Mouse (Mus musculus): Measurements from ENCODE around the gene Sh3bgr. TPM values are rescaled to one million over a fixed set of nuclear protein-coding genes. Genes with fewer than 3 reads are reported as not detected.
A peak's percentile ranks its signal among the peaks of the same experiment; 100 is the strongest.

The Sh3bgr gene
- polyA plus RNA-seq, 1 experiment from 2014 or later: 1.4 TPM

GRCm38 (mm10) chr16:96228438-96228837 lies 28.2 kb downstream of the Sh3bgr start:
- Histone ChIP-seq H3K4me3 (ENCODE audit: low read depth, low read length) (no peak overlapping the region), H3K9me3 (ENCODE audit: control insufficient read depth, low read length) (no peaks in the 10 kb centered on the region), H3K9ac (replicated peaks; ENCODE audit: low read depth, low read length) (no peak overlapping the region), H3K4me1 (ENCODE audit: control insufficient read depth, insufficient read depth, low read length) (no peaks in the 10 kb centered on the region), H3K27me3 (ENCODE audit: control insufficient read depth, insufficient read depth, low read length) (no peaks in the 10 kb centered on the region), H3K4me2 (ENCODE audit: low read depth, low read length) (no peak overlapping the region), H3K27ac (ENCODE audit: low read depth, low read length) (no peak overlapping the region), H3K36me3 (ENCODE audit: control insufficient read depth, insufficient read depth, low read length) (no peaks in the 10 kb centered on the region)
- WGBS: 78% methylated on average over 13 of the region's 13 CpGs
- ATAC-seq (ENCODE audit: low read depth): no peak

- Histone ChIP-seq H3K27me3 (ENCODE audit: control insufficient read depth, insufficient read depth, low read length) (no peaks in the 10 kb centered on the region), H3K9ac (replicated peaks; ENCODE audit: low read depth, low read length) (no peak overlapping the region), H3K4me1 (ENCODE audit: control insufficient read depth, insufficient read depth, low read length) (no peaks in the 10 kb centered on the region), H3K27ac (ENCODE audit: low read depth, low read length) (no peak overlapping the region), H3K9me3 (ENCODE audit: control insufficient read depth, low read length) (no peaks in the 10 kb centered on the region), H3K4me2 (ENCODE audit: low read depth, low read length) (no peak overlapping the region), H3K36me3 (ENCODE audit: control insufficient read depth, insufficient read depth, low read length) (no peaks in the 10 kb centered on the region), H3K4me3 (ENCODE audit: low read depth, low read length) (no peak overlapping the region)
- 56% methylated on average over 8 of the region's 8 CpGs for WGBS
- no peak for ATAC-seq (ENCODE audit: low read depth)
These were observed 28.9 kb downstream of the Sh3bgr start for GRCm38 (mm10) chr16:96229044-96229555.

- Histone ChIP-seq H3K4me2 (ENCODE audit: low read depth, low read length) (no peak overlapping the region), H3K9me3 (ENCODE audit: control insufficient read depth, low read length) (no peaks in the 10 kb centered on the region), H3K4me1 (ENCODE audit: control insufficient read depth, insufficient read depth, low read length) (0 out of 2 replicates have a peak, but pooled peaks cover under 1% of the 10 kb centered on the region), H3K9ac (replicated peaks; ENCODE audit: low read depth, low read length) (no peak overlapping the region), H3K27me3 (ENCODE audit: control insufficient read depth, insufficient read depth, low read length) (no peaks in the 10 kb centered on the region), H3K4me3 (ENCODE audit: low read depth, low read length) (no peak overlapping the region), H3K27ac (ENCODE audit: low read depth, low read length) (no peak overlapping the region), H3K36me3 (ENCODE audit: control insufficient read depth, insufficient read depth, low read length) (no peaks in the 10 kb centered on the region)
- ATAC-seq (ENCODE audit: low read depth): peak; percentile 65; the same call in 1 of the 2 replicates
- 31% methylated on average over 11 of the region's 11 CpGs for WGBS
These were observed 30.2 kb downstream of the Sh3bgr start for GRCm38 (mm10) chr16:96230411-96230810.

GRCm38 (mm10) chr16:96231251-96231650 lies 31.0 kb downstream of the Sh3bgr start:
- no peaks in the 10 kb centered on the region for H3K36me3 ChIP-seq (ENCODE audit: control insufficient read depth, insufficient read depth, low read length)
- no peak for ATAC-seq (ENCODE audit: low read depth)
- H3K27ac ChIP-seq (ENCODE audit: low read depth, low read length): no peak overlapping the region
- no peak overlapping the region for H3K4me3 ChIP-seq (ENCODE audit: low read depth, low read length)
- H3K27me3 ChIP-seq (ENCODE audit: control insufficient read depth, insufficient read depth, low read length): no peaks in the 10 kb centered on the region
- no peak overlapping the region for H3K9ac ChIP-seq (replicated peaks; ENCODE audit: low read depth, low read length)
- H3K4me1 ChIP-seq (ENCODE audit: control insufficient read depth, insufficient read depth, low read length): 0 out of 2 replicates have a peak, but pooled peaks cover 4% of the 10 kb centered on the region
- WGBS: 93% methylated on average over 4 of the region's 4 CpGs
- H3K4me2 ChIP-seq (ENCODE audit: low read depth, low read length): no peak overlapping the region
- no peaks in the 10 kb centered on the region for H3K9me3 ChIP-seq (ENCODE audit: control insufficient read depth, low read length)

- 0 out of 2 replicates have a peak, but pooled peaks cover 4% of the 10 kb centered on the region for H3K4me1 ChIP-seq (ENCODE audit: control insufficient read depth, insufficient read depth, low read length)
- H3K27me3 ChIP-seq (ENCODE audit: control insufficient read depth, insufficient read depth, low read length): no peaks in the 10 kb centered on the region
- no peaks in the 10 kb centered on the region for H3K36me3 ChIP-seq (ENCODE audit: control insufficient read depth, insufficient read depth, low read length)
- no peaks in the 10 kb centered on the region for H3K9me3 ChIP-seq (ENCODE audit: control insufficient read depth, low read length)
- H3K9ac ChIP-seq (replicated peaks; ENCODE audit: low read depth, low read length): no peak overlapping the region
- 82% methylated on average over 6 of the region's 8 CpGs for WGBS
- H3K4me2 ChIP-seq (ENCODE audit: low read depth, low read length): no peak overlapping the region
- H3K4me3 ChIP-seq (ENCODE audit: low read depth, low read length): no peak overlapping the region
- ATAC-seq (ENCODE audit: low read depth): no peak
- H3K27ac ChIP-seq (ENCODE audit: low read depth, low read length): no peak overlapping the region
These were observed 31.7 kb downstream of the Sh3bgr start for GRCm38 (mm10) chr16:96231974-96232373.

- WGBS: 88% methylated on average over 8 of the region's 8 CpGs
- Histone ChIP-seq H3K27ac (ENCODE audit: low read depth, low read length) (no peak overlapping the region), H3K9me3 (ENCODE audit: control insufficient read depth, low read length) (no peaks in the 10 kb centered on the region), H3K27me3 (ENCODE audit: control insufficient read depth, insufficient read depth, low read length) (no peaks in the 10 kb centered on the region), H3K36me3 (ENCODE audit: control insufficient read depth, insufficient read depth, low read length) (no peaks in the 10 kb centered on the region), H3K9ac (replicated peaks; ENCODE audit: low read depth, low read length) (no peak overlapping the region), H3K4me2 (ENCODE audit: low read depth, low read length) (no peak overlapping the region), H3K4me1 (ENCODE audit: control insufficient read depth, insufficient read depth, low read length) (0 out of 2 replicates have a peak, but pooled peaks cover 4% of the 10 kb centered on the region), H3K4me3 (ENCODE audit: low read depth, low read length) (no peak overlapping the region)
- no peak for ATAC-seq (ENCODE audit: low read depth)
These were observed 33.7 kb downstream of the Sh3bgr start for GRCm38 (mm10) chr16:96233996-96234395.

- no peaks in the 10 kb centered on the region for H3K9me3 ChIP-seq (ENCODE audit: control insufficient read depth, low read length)
- no peaks in the 10 kb centered on the region for H3K27me3 ChIP-seq (ENCODE audit: control insufficient read depth, insufficient read depth, low read length)
- 0 out of 2 replicates have a peak, but pooled peaks cover 4% of the 10 kb centered on the region for H3K4me1 ChIP-seq (ENCODE audit: control insufficient read depth, insufficient read depth, low read length)
- H3K9ac ChIP-seq (replicated peaks; ENCODE audit: low read depth, low read length): no peak within 1 kb of the TSS
- H3K4me2 ChIP-seq (ENCODE audit: low read depth, low read length): peak within 1 kb of the TSS; percentile 4; the same call in 1 of the 2 replicates
- H3K36me3 ChIP-seq (ENCODE audit: control insufficient read depth, insufficient read depth, low read length): no peaks in the 10 kb centered on the region
- no peak for ATAC-seq (ENCODE audit: low read depth)
- 59% methylated on average over 17 of the region's 17 CpGs for WGBS
- no peak within 1 kb of the TSS for H3K4me3 ChIP-seq (ENCODE audit: low read depth, low read length)
- H3K27ac ChIP-seq (ENCODE audit: low read depth, low read length): no peak within 1 kb of the TSS
These were observed 35.2 kb downstream of the Sh3bgr start, which contains the start of gene B3galt5 for GRCm38 (mm10) chr16:96235366-96235970. Gene B3galt5, plus strand, starts transcription at chr16:96235801.

GRCm38 (mm10) chr16:96244496-96244895 lies 44.2 kb downstream of the Sh3bgr start:
- H3K27me3 ChIP-seq (ENCODE audit: control insufficient read depth, insufficient read depth, low read length): no peaks in the 10 kb centered on the region
- ATAC-seq (ENCODE audit: low read depth): no peak
- no peaks in the 10 kb centered on the region for H3K9me3 ChIP-seq (ENCODE audit: control insufficient read depth, low read length)
- H3K36me3 ChIP-seq (ENCODE audit: control insufficient read depth, insufficient read depth, low read length): no peaks in the 10 kb centered on the region
- no peak overlapping the region for H3K4me2 ChIP-seq (ENCODE audit: low read depth, low read length)
- no peak overlapping the region for H3K27ac ChIP-seq (ENCODE audit: low read depth, low read length)
- no peaks in the 10 kb centered on the region for H3K4me1 ChIP-seq (ENCODE audit: control insufficient read depth, insufficient read depth, low read length)
- no peak overlapping the region for H3K4me3 ChIP-seq (ENCODE audit: low read depth, low read length)
- H3K9ac ChIP-seq (replicated peaks; ENCODE audit: low read depth, low read length): no peak overlapping the region
- 85% methylated on average over 6 of the region's 6 CpGs for WGBS

GRCm38 (mm10) chr16:96249635-96250034 lies 49.4 kb downstream of the Sh3bgr start:
- no peaks in the 10 kb centered on the region for H3K4me1 ChIP-seq (ENCODE audit: control insufficient read depth, insufficient read depth, low read length)
- peak; percentile 60; the same call in 1 of the 2 replicates for ATAC-seq (ENCODE audit: low read depth)
- H3K4me3 ChIP-seq (ENCODE audit: low read depth, low read length): no peak overlapping the region
- H3K27ac ChIP-seq (ENCODE audit: low read depth, low read length): no peak overlapping the region
- no peaks in the 10 kb centered on the region for H3K36me3 ChIP-seq (ENCODE audit: control insufficient read depth, insufficient read depth, low read length)
- no peak overlapping the region for H3K4me2 ChIP-seq (ENCODE audit: low read depth, low read length)
- no peaks in the 10 kb centered on the region for H3K27me3 ChIP-seq (ENCODE audit: control insufficient read depth, insufficient read depth, low read length)
- no peak overlapping the region for H3K9ac ChIP-seq (replicated peaks; ENCODE audit: low read depth, low read length)
- H3K9me3 ChIP-seq (ENCODE audit: control insufficient read depth, low read length): no peaks in the 10 kb centered on the region
- 76% methylated on average over 7 of the region's 7 CpGs for whole genome bisulfite sequencing
